In genomic region chr11:74750662-74751351, GRCm38 (mm10) we compare ENCODE assay signal across 11 mouse cellular contexts. TPM values are rescaled to one million over a fixed set of nuclear protein-coding genes. Genes with fewer than 3 reads are reported as not detected.
DNase-seq lines count a peak whose midpoint lies in the region; ATAC-seq and TF ChIP-seq lines count a peak whose summit lies in the region.
"Had no signal": no experiment of that assay in that cellular context is flagged by ENCODE, and none has a peak within 500 bp of the region (broad histone marks: within the 10 kb centered on the region; RNA-seq: fewer than 3 reads in every experiment).

No protein-coding gene starts in this region.

- no peaks in the 10 kb centered on the region for H3K36me3 ChIP-seq in forebrain, embryonic 10.5 days (replicated peaks)
- H3K36me3 ChIP-seq in forebrain, embryonic 16.5 days (ENCODE audit: control insufficient read depth, insufficient read depth): no peaks in the 10 kb centered on the region
- H3K36me3 ChIP-seq in midbrain, embryonic 10.5 days: no peaks in the 10 kb centered on the region
- no peaks in the 10 kb centered on the region for H3K36me3 ChIP-seq in midbrain, postnatal 0 days (ENCODE audit: insufficient read depth, low read length)
- no peaks in the 10 kb centered on the region for H3K36me3 ChIP-seq in intestine, postnatal 0 days (ENCODE audit: control insufficient read depth, insufficient read depth)
- H3K36me3 ChIP-seq in stomach, postnatal 0 days (ENCODE audit: control insufficient read depth, insufficient read depth, low read length): no peaks in the 10 kb centered on the region
- H3K36me3 ChIP-seq: liver, embryonic 15.5 days had no signal

- H3K9ac ChIP-seq in forebrain, embryonic 16.5 days (replicated peaks; ENCODE audit: low read depth, low read length): no peak overlapping the region
- no peak overlapping the region for H3K9ac ChIP-seq in midbrain, postnatal 0 days (replicated peaks; ENCODE audit: low read length, poor library complexity, severe bottlenecking)
- H3K9ac ChIP-seq in intestine, postnatal 0 days (ENCODE audit: low read depth, low read length): 0 out of 2 replicates have a peak overlapping the region, but pooled peaks have one; percentile 8
- no peak overlapping the region for H3K9ac ChIP-seq in stomach, postnatal 0 days (ENCODE audit: low read length)
- H3K9ac ChIP-seq: liver, embryonic 15.5 days had no signal

- DNase-seq in forebrain, embryonic 10.5 days (ENCODE audit: extremely low spot score, low spot score): no peak
- no peak for DNase-seq in midbrain, embryonic 10.5 days (ENCODE audit: low spot score)
- DNase-seq in midbrain, postnatal 0 days (ENCODE audit: low spot score): no peak
- no peak for DNase-seq in stomach, postnatal 0 days (ENCODE audit: low spot score)
- DNase-seq in lung, postnatal 4 days: no peak
- DNase-seq: cerebellum, adult 8-10 months had no signal

- H3K27ac ChIP-seq in forebrain, embryonic 10.5 days: peak overlapping the region; percentile 83
- no peak overlapping the region for H3K27ac ChIP-seq in forebrain, embryonic 16.5 days (ENCODE audit: low read length)
- H3K27ac ChIP-seq in midbrain, embryonic 10.5 days (replicated peaks): peak overlapping the region; percentile 78
- H3K27ac ChIP-seq in midbrain, postnatal 0 days (ENCODE audit: low read depth, low read length): no peak overlapping the region; the same call in 1 of the 2 replicates
- H3K27ac ChIP-seq in intestine, postnatal 0 days (ENCODE audit: low read depth, low read length): peak overlapping the region; percentile 78
- H3K27ac ChIP-seq in stomach, postnatal 0 days (replicated peaks): no peak overlapping the region
- H3K27ac ChIP-seq: liver, embryonic 15.5 days had no signal

- no peak overlapping the region for H3K4me3 ChIP-seq in forebrain, embryonic 10.5 days
- no peak overlapping the region for H3K4me3 ChIP-seq in forebrain, embryonic 16.5 days (replicated peaks; ENCODE audit: low read length)
- no peak overlapping the region for H3K4me3 ChIP-seq in midbrain, embryonic 10.5 days
- H3K4me3 ChIP-seq in midbrain, postnatal 0 days (ENCODE audit: low read depth, low read length): no peak overlapping the region
- H3K4me3 ChIP-seq in intestine, postnatal 0 days (ENCODE audit: low read depth, low read length): no peak overlapping the region
- H3K4me3 ChIP-seq in stomach, postnatal 0 days (ENCODE audit: low read depth, low read length): no peak overlapping the region
- H3K4me3 ChIP-seq: liver, embryonic 15.5 days had no signal

- no peak for ATAC-seq in forebrain, embryonic 16.5 days
- no peak for ATAC-seq in midbrain, postnatal 0 days (ENCODE audit: low FRiP score)
- peak; percentile 86 for ATAC-seq in intestine, postnatal 0 days
- 0 out of 2 replicates have a peak, but pooled peaks have one; percentile 21 for ATAC-seq in stomach, postnatal 0 days (ENCODE audit: low FRiP score, low TSS enrichment)
- no peak for ATAC-seq in CD4-positive, CD25-positive, alpha-beta regulatory T cell, adult 4 months

- no peak overlapping the region for H3K4me2 ChIP-seq in forebrain, embryonic 16.5 days (ENCODE audit: low read length)
- no peak overlapping the region for H3K4me2 ChIP-seq in midbrain, postnatal 0 days (ENCODE audit: low read depth, low read length, poor library complexity, severe bottlenecking)
- H3K4me2 ChIP-seq in intestine, postnatal 0 days (replicated peaks; ENCODE audit: low read depth): no peak overlapping the region
- no peak overlapping the region for H3K4me2 ChIP-seq in stomach, postnatal 0 days (replicated peaks; ENCODE audit: low read depth)
- H3K4me2 ChIP-seq: heart, embryonic 11.5 days; liver, embryonic 15.5 days had no signal

- H3K4me1 ChIP-seq in forebrain, embryonic 10.5 days: peaks cover 22% of the 10 kb centered on the region
- no peaks in the 10 kb centered on the region; the same call in 1 of the 2 replicates for H3K4me1 ChIP-seq in forebrain, embryonic 16.5 days (replicated peaks; ENCODE audit: control insufficient read depth, insufficient read depth, low read length)
- H3K4me1 ChIP-seq in midbrain, embryonic 10.5 days: peaks cover 15% of the 10 kb centered on the region
- H3K4me1 ChIP-seq in midbrain, postnatal 0 days (ENCODE audit: insufficient read depth, low read length): no peaks in the 10 kb centered on the region
- 0 out of 2 replicates have a peak, but pooled peaks cover 3% of the 10 kb centered on the region for H3K4me1 ChIP-seq in intestine, postnatal 0 days (replicated peaks; ENCODE audit: control insufficient read depth, insufficient read depth, low read length)
- H3K4me1 ChIP-seq in stomach, postnatal 0 days (replicated peaks; ENCODE audit: control insufficient read depth, insufficient read depth): no peaks in the 10 kb centered on the region
- H3K4me1 ChIP-seq: liver, embryonic 15.5 days had no signal

- no peaks in the 10 kb centered on the region for H3K27me3 ChIP-seq in forebrain, embryonic 10.5 days (ENCODE audit: poor library complexity, severe bottlenecking)
- no peaks in the 10 kb centered on the region for H3K27me3 ChIP-seq in forebrain, embryonic 16.5 days (replicated peaks; ENCODE audit: control insufficient read depth, insufficient read depth, low read length)
- H3K27me3 ChIP-seq in midbrain, embryonic 10.5 days (ENCODE audit: low read depth, poor library complexity, severe bottlenecking): no peaks in the 10 kb centered on the region
- H3K27me3 ChIP-seq in midbrain, postnatal 0 days (ENCODE audit: insufficient read depth, low read length): no peaks in the 10 kb centered on the region
- H3K27me3 ChIP-seq in intestine, postnatal 0 days (replicated peaks; ENCODE audit: control insufficient read depth, insufficient read depth, low read length): no peaks in the 10 kb centered on the region
- no peaks in the 10 kb centered on the region for H3K27me3 ChIP-seq in stomach, postnatal 0 days (ENCODE audit: control insufficient read depth, insufficient read depth, low read length)
- H3K27me3 ChIP-seq: liver, embryonic 15.5 days had no signal

- H3K9me3 ChIP-seq in forebrain, embryonic 10.5 days: no peaks in the 10 kb centered on the region
- no peaks in the 10 kb centered on the region for H3K9me3 ChIP-seq in forebrain, embryonic 16.5 days (ENCODE audit: control insufficient read depth, low read length)
- H3K9me3 ChIP-seq in midbrain, embryonic 10.5 days (replicated peaks): no peaks in the 10 kb centered on the region
- no peaks in the 10 kb centered on the region for H3K9me3 ChIP-seq in midbrain, postnatal 0 days (ENCODE audit: low read length)
- H3K9me3 ChIP-seq in intestine, postnatal 0 days (ENCODE audit: control insufficient read depth): no peaks in the 10 kb centered on the region
- no peaks in the 10 kb centered on the region for H3K9me3 ChIP-seq in stomach, postnatal 0 days (ENCODE audit: control insufficient read depth, low read length)
- H3K9me3 ChIP-seq: liver, embryonic 15.5 days had no signal

- 88% methylated on average over 7 of the region's 7 CpGs for WGBS in forebrain, embryonic 10.5 days
- WGBS in forebrain, embryonic 16.5 days: 66% methylated on average over 7 of the region's 7 CpGs
- 89% methylated on average over 7 of the region's 7 CpGs for WGBS in midbrain, embryonic 10.5 days
- 87% methylated on average over 7 of the region's 7 CpGs for WGBS in midbrain, postnatal 0 days
- 48% methylated on average over 7 of the region's 7 CpGs for WGBS in intestine, postnatal 0 days
- 74% methylated on average over 7 of the region's 7 CpGs for WGBS in stomach, postnatal 0 days

- no peak for TF ChIP-seq EP300 in stomach, postnatal 0 days (optimal IDR thresholded peaks at IDR 0.05)

- no peak for TF ChIP-seq CTCF in midbrain, postnatal 0 days (IDR thresholded peaks at IDR 0.05)
- no peak for TF ChIP-seq CTCF in intestine, postnatal 0 days (IDR thresholded peaks at IDR 0.05; ENCODE audit: low read depth)
- no peak for TF ChIP-seq CTCF in stomach, postnatal 0 days (IDR thresholded peaks at IDR 0.05; ENCODE audit: low read depth)

RNA-seq across cellular contexts. Expression of gene Mettl16, which starts 19.8 kb away (rescaled TPM):
- 71.6 and 73.4 TPM in 2 replicates for polyA plus RNA-seq in forebrain, embryonic 10.5 days (2016; fragmentation: Nextera tagmentation; extraction: Ambion mirVana)
- polyA plus RNA-seq in forebrain, embryonic 16.5 days (2015; fragmentation: Nextera tagmentation; extraction: Ambion mirVana): 57.5 and 58.7 TPM in 2 replicates
- 63.3 and 71.6 TPM in 2 replicates for polyA plus RNA-seq in midbrain, embryonic 10.5 days (2016; fragmentation: Nextera tagmentation; extraction: Ambion mirVana)
- total RNA-seq in midbrain, postnatal 0 days (2014; rRNA removed): 13.1 and 16.6 TPM in 2 replicates
- polyA plus RNA-seq in midbrain, postnatal 0 days (2015; fragmentation: Nextera tagmentation; extraction: Ambion mirVana): 23.3 and 28.7 TPM in 2 replicates
- 9.6 and 11.1 TPM in 2 replicates for polyA plus RNA-seq in intestine, postnatal 0 days (2015; fragmentation: Nextera tagmentation; extraction: Ambion mirVana)
- polyA plus RNA-seq in stomach, postnatal 0 days (2015; fragmentation: Nextera tagmentation; extraction: Ambion mirVana): 13.4 and 13.9 TPM in 2 replicates
- polyA plus RNA-seq in CD4-positive, CD25-positive, alpha-beta regulatory T cell, adult 4 months (2017; shearing (Covaris generic)): 10 to 100 TPM; 29.2 to 36.8 TPM

RNA-seq across cellular contexts. Expression of gene Pafah1b1, which starts 26.3 kb away (rescaled TPM):
- polyA plus RNA-seq in forebrain, embryonic 10.5 days (2016; fragmentation: Nextera tagmentation; extraction: Ambion mirVana): 45.1 and 48.5 TPM in 2 replicates
- 48.9 and 51.2 TPM in 2 replicates for polyA plus RNA-seq in forebrain, embryonic 16.5 days (2015; fragmentation: Nextera tagmentation; extraction: Ambion mirVana)
- 53.0 and 56.1 TPM in 2 replicates for polyA plus RNA-seq in midbrain, embryonic 10.5 days (2016; fragmentation: Nextera tagmentation; extraction: Ambion mirVana)
- total RNA-seq in midbrain, postnatal 0 days (2014; rRNA removed): 206 and 269 TPM in 2 replicates
- polyA plus RNA-seq in midbrain, postnatal 0 days (2015; fragmentation: Nextera tagmentation; extraction: Ambion mirVana): 63.4 and 79.2 TPM in 2 replicates
- polyA plus RNA-seq in intestine, postnatal 0 days (2015; fragmentation: Nextera tagmentation; extraction: Ambion mirVana): 62.1 and 68.6 TPM in 2 replicates
- polyA plus RNA-seq in stomach, postnatal 0 days (2015; fragmentation: Nextera tagmentation; extraction: Ambion mirVana): 47.5 and 51.7 TPM in 2 replicates
- polyA plus RNA-seq in CD4-positive, CD25-positive, alpha-beta regulatory T cell, adult 4 months (2017; shearing (Covaris generic)): 10 to 100 TPM; 63.6 to 82.3 TPM

Comparison
In these comparisons a context has a peak if more than half of its experiments do, and no peak if none do; other contexts are left out.
1. H3K27ac ChIP-seq: peak in forebrain, embryonic 10.5 days (single experiment), midbrain, embryonic 10.5 days (single experiment) and intestine, postnatal 0 days (single experiment); none in forebrain, embryonic 16.5 days (single experiment), midbrain, postnatal 0 days (single experiment) and stomach, postnatal 0 days (single experiment).
2. ATAC-seq: peak in intestine, postnatal 0 days (single experiment) and stomach, postnatal 0 days (single experiment); none in forebrain, embryonic 16.5 days (single experiment), midbrain, postnatal 0 days (single experiment) and CD4-positive, CD25-positive, alpha-beta regulatory T cell, adult 4 months (single experiment).